Mouse (Mus musculus) CH12.LX (cell line): Measurements from ENCODE around the gene Rassf2. TPM values are rescaled to one million over a fixed set of nuclear protein-coding genes. Genes with fewer than 3 reads are reported as not detected.
A peak's percentile ranks its signal among the peaks of the same experiment; 100 is the strongest.

Experiments used
- DNase-seq: peaks from one replicate; pipeline ENCODE4 v3.0.0-alpha.2; 2013; ENCODE audit errors: extremely low read depth
- H3K27ac ChIP-seq: 2 replicates; pipeline ENCODE4 v1.5.1; 2012; ENCODE audit warnings: low read depth, mild to moderate bottlenecking, control low read depth, moderate library complexity; ENCODE audit not compliant: insufficient read depth
- H3K27me3 ChIP-seq: replicated peaks from 2 replicates; pipeline ENCODE3; 2012; ENCODE audit warnings: inconsistent platforms
- H3K36me3 ChIP-seq, 2 experiments: replicated peaks in 1 of 2; 2 replicates each; pipeline versions ENCODE3 to v1.6.1; 2012; ENCODE audit warnings: inconsistent platforms in 1 of 2, low read length in 1 of 2, mild to moderate bottlenecking in 1 of 2, mixed read lengths in 1 of 2, moderate library complexity in 1 of 2; ENCODE audit not compliant: control insufficient read depth in 1 of 2, insufficient read depth in 1 of 2
- H3K4me1 ChIP-seq, 2 experiments: 2 replicates each; pipeline ENCODE4 v1.6.1; 2012; ENCODE audit warnings: inconsistent platforms in 1 of 2, moderate library complexity in 1 of 2; ENCODE audit not compliant: insufficient read depth in 2 of 2, control insufficient read depth in 1 of 2
- H3K4me2 ChIP-seq: 2 replicates; pipeline ENCODE4 v1.6.1; 2012; ENCODE audit warnings: low read depth, mild to moderate bottlenecking, control low read depth; ENCODE audit not compliant: poor library complexity, insufficient read depth, severe bottlenecking
- H3K4me3 ChIP-seq, 3 experiments: fragments of 150-350 bp in 1 of 3; sonication (generic) in 1 of 3; replicated peaks in 1 of 3; 2 replicates each; pipeline versions ENCODE3 to v1.5.1; 2011 to 2012; ENCODE audit warnings: low read depth in 2 of 3, low read length in 2 of 3, mild to moderate bottlenecking in 2 of 3, moderate library complexity in 2 of 3, control low read depth in 1 of 3, improper control_type of control experiment in 1 of 3, inconsistent platforms in 1 of 3, mixed read lengths in 1 of 3; ENCODE audit not compliant: poor library complexity in 1 of 3
- H3K79me2 ChIP-seq: replicated peaks from 2 replicates; pipeline ENCODE4 v1.6.1; 2012; ENCODE audit warnings: mild to moderate bottlenecking, moderate library complexity; ENCODE audit not compliant: control insufficient read depth, poor library complexity, insufficient read depth, severe bottlenecking; ENCODE audit errors: extremely low read depth
- H3K9ac ChIP-seq: 2 replicates; pipeline ENCODE4 v1.6.1; 2012; ENCODE audit warnings: low read depth, mild to moderate bottlenecking, control low read depth, moderate library complexity; ENCODE audit not compliant: insufficient read depth
- H3K9me3 ChIP-seq: replicated peaks from 2 replicates; pipeline ENCODE3; 2012; ENCODE audit warnings: low read length, inconsistent platforms, mixed read lengths
- BHLHE40 ChIP-seq: IDR thresholded peaks from 2 replicates; pipeline ENCODE4 v1.6.1; 2011; ENCODE audit warnings: mild to moderate bottlenecking, low read depth, low read length, improper control_type of control experiment
- CTCF ChIP-seq, 2 experiments: IDR thresholded peaks in 1 of 2; conservative IDR thresholded peaks in 1 of 2; 2 replicates each; pipeline ENCODE4 v1.5.1; 2011 to 2012; ENCODE audit warnings: low read depth in 2 of 2, low read length in 2 of 2, improper control_type of control experiment in 1 of 2, inconsistent platforms in 1 of 2, mild to moderate bottlenecking in 1 of 2, moderate library complexity in 1 of 2
- E2F4 ChIP-seq: IDR thresholded peaks from 2 replicates; pipeline ENCODE4 v1.6.1; 2011; ENCODE audit warnings: low read depth, low read length, improper control_type of control experiment; ENCODE audit not compliant: insufficient replicate concordance
- ELF1 ChIP-seq: IDR thresholded peaks from 2 replicates; pipeline ENCODE4 v1.6.1; 2014; ENCODE audit warnings: low read depth, mild to moderate bottlenecking, inconsistent platforms, low read length, improper control_type of control experiment
- EP300 ChIP-seq: IDR thresholded peaks from 2 replicates; pipeline ENCODE4 v1.6.1; 2011; ENCODE audit warnings: low read length, improper control_type of control experiment
- ETS1 ChIP-seq: conservative IDR thresholded peaks from 2 replicates; pipeline ENCODE4 v1.6.1; 2012; ENCODE audit warnings: low read depth, mild to moderate bottlenecking, inconsistent platforms, low read length, improper control_type of control experiment, moderate library complexity
- GABPA ChIP-seq: IDR thresholded peaks from 2 replicates; pipeline ENCODE4 v1.6.1; 2012; ENCODE audit warnings: low read depth, low read length, improper control_type of control experiment, inconsistent platforms; ENCODE audit not compliant: insufficient replicate concordance
- HCFC1 ChIP-seq: IDR thresholded peaks from 2 replicates; pipeline ENCODE4 v1.6.1; 2012; ENCODE audit warnings: low read depth, mild to moderate bottlenecking, inconsistent platforms, low read length, improper control_type of control experiment
- JUN ChIP-seq: IDR thresholded peaks from 2 replicates; pipeline ENCODE4 v1.6.1; 2011; ENCODE audit warnings: low read depth, mild to moderate bottlenecking, low read length, improper control_type of control experiment, moderate library complexity; ENCODE audit not compliant: insufficient read depth
- MAX ChIP-seq: IDR thresholded peaks from 2 replicates; pipeline ENCODE4 v1.6.1; 2011; ENCODE audit warnings: low read length, improper control_type of control experiment
- MAZ ChIP-seq: IDR thresholded peaks from 2 replicates; pipeline ENCODE4 v1.6.1; 2012; ENCODE audit warnings: low read depth, mild to moderate bottlenecking, inconsistent platforms, low read length, improper control_type of control experiment, moderate library complexity
- MXI1 ChIP-seq: IDR thresholded peaks from 2 replicates; pipeline ENCODE4 v1.6.1; 2011; ENCODE audit warnings: mild to moderate bottlenecking, low read depth, low read length, improper control_type of control experiment
- MYC ChIP-seq: IDR thresholded peaks from 2 replicates; pipeline ENCODE4 v1.6.1; 2011; ENCODE audit warnings: low read depth, mild to moderate bottlenecking, improper control_type of control experiment, low read length
- NELFE ChIP-seq: IDR thresholded peaks from 2 replicates; pipeline ENCODE4 v1.6.1; 2011; ENCODE audit warnings: low read depth, low read length, improper control_type of control experiment
- USF1 ChIP-seq: IDR thresholded peaks from 2 replicates; pipeline ENCODE4 v1.6.1; 2014; ENCODE audit warnings: low read depth, mild to moderate bottlenecking, inconsistent platforms, low read length, improper control_type of control experiment
- USF2 ChIP-seq: conservative IDR thresholded peaks from 2 replicates; pipeline ENCODE4 v1.6.1; 2011; ENCODE audit warnings: low read depth, low read length, improper control_type of control experiment
- ZC3H11A ChIP-seq: IDR thresholded peaks from 2 replicates; pipeline ENCODE4 v1.6.1; 2012; ENCODE audit warnings: low read depth, mild to moderate bottlenecking, inconsistent platforms, low read length, improper control_type of control experiment
- ZKSCAN1 ChIP-seq: IDR thresholded peaks from 2 replicates; pipeline ENCODE4 v1.6.1; 2012; ENCODE audit warnings: low read depth, inconsistent platforms, low read length, improper control_type of control experiment, borderline replicate concordance
- ZMIZ1 ChIP-seq: IDR thresholded peaks from 2 replicates; pipeline ENCODE4 v1.6.1; 2012; ENCODE audit warnings: low read depth, mild to moderate bottlenecking, inconsistent platforms, low read length, improper control_type of control experiment
- ZNF384 ChIP-seq: IDR thresholded peaks from 2 replicates; pipeline ENCODE4 v1.6.1; 2012; ENCODE audit warnings: low read depth, low read length, improper control_type of control experiment, inconsistent platforms
- dilution Hi-C: fragments of 300-500 bp; cut with MboI; formaldehyde crosslinking; loops from 2 replicates; pipeline ENCODE4 v1.14.3; 2020; ENCODE audit warnings: low sequenced_read_pairs; ENCODE audit not compliant: extremely low pct_unique_long_range_greater_than_20kb, extremely low pct_ligation_motif_present
- in situ Hi-C: fragments of 300-500 bp; cut with MboI; formaldehyde crosslinking; loops from 3 replicates; pipeline ENCODE4 v1.14.3; 2019; ENCODE audit warnings: low sequenced_read_pairs, low pct_ligation_motif_present, low pct_unique_long_range_greater_than_20kb, mixed read lengths
- polyA plus RNA-seq: library from polyadenylated mRNA; unstranded; fragments of >175 nt; gene quantifications from 2 replicates; pipeline ENCODE4 v1.2.1, GENCODE M21; 2012; ENCODE audit warnings: low read depth; ENCODE audit not compliant: insufficient read length
- total RNA-seq, 2 experiments: library from RNA; depleted of rRNA; stranded (reverse); fragments of 300-350 nt in 1 of 2; fragments of >200 nt in 1 of 2; gene quantifications; 2 replicates each; pipeline ENCODE4 v1.2.3; 2012 to 2014

Gene Rassf2
- total and polyA plus RNA-seq, 3 experiments: 33.8 to 61.5 (median 45.3) TPM

- no peak for TF ChIP-seq GABPA
- TF ChIP-seq MYC: peak; percentile 73; the same call in 1 of the 2 replicates
- no peak for TF ChIP-seq ZKSCAN1
- no peak for TF ChIP-seq CTCF (conservative IDR thresholded peaks at IDR 0.05 in 1 of 2, IDR thresholded peaks at IDR 0.05 in 1 of 2; ENCODE audit: low read depth in 2 of 2, low read length in 2 of 2)
- no peak for TF ChIP-seq ZC3H11A
- peak; percentile 84 for TF ChIP-seq ELF1
- peak; percentile 68 for TF ChIP-seq MXI1
- TF ChIP-seq MAX: peak; percentile 46; the same call in 1 of the 2 replicates
- TF ChIP-seq ZMIZ1: peak; percentile 82
- TF ChIP-seq E2F4: no peak
- no peak for TF ChIP-seq JUN
- TF ChIP-seq MAZ: peak; percentile 87
- TF ChIP-seq USF1: no peak
- TF ChIP-seq HCFC1: peak; percentile 67
- TF ChIP-seq ZNF384: 0 out of 2 replicates have a peak, but pooled peaks have one; percentile 15
- TF ChIP-seq NELFE: peak; percentile 59; the same call in 1 of the 2 replicates
These were observed 10.7 kb downstream of the Rassf2 start (continued) for GRCm38 (mm10) chr2:132019372-132019811.

- Histone ChIP-seq H3K36me3 (peaks cover 11 to 54% of the 10 kb centered on the region in 2 experiments), H3K4me1 (peaks cover 39 to 91% of the 10 kb centered on the region in 2 experiments), H3K9ac (peak overlapping the region; percentile 91), H3K27ac (peak overlapping the region; percentile 99), H3K9me3 (no peaks in the 10 kb centered on the region), H3K79me2 (peaks cover 67% of the 10 kb centered on the region), H3K27me3 (no peaks in the 10 kb centered on the region), H3K4me3 (peak overlapping the region in 1 of 3 experiments; percentile 39), H3K4me2 (peak overlapping the region; percentile 96)
- DNase-seq: no peak
- in situ Hi-C loops (no loop called here), dilution Hi-C loops (no loop called here)
- TF ChIP-seq ZKSCAN1: no peak
- TF ChIP-seq BHLHE40: peak; percentile 97
- peak; percentile 37 for TF ChIP-seq ETS1
- 0 out of 2 replicates have a peak, but pooled peaks have one; percentile 19 for TF ChIP-seq EP300
- no peak for TF ChIP-seq USF2
- no peak for TF ChIP-seq JUN
These were observed 11.9 kb downstream of the Rassf2 start for GRCm38 (mm10) chr2:132018156-132018555.
